Mouse (Mus musculus) heart, adult 2 months (tissue): ENCODE data around the gene Hp1bp3. TPM values are rescaled to one million over a fixed set of nuclear protein-coding genes. Genes with fewer than 3 reads are reported as not detected.

Source experiments
- DNase-seq, 2 experiments: peaks; one replicate each; pipeline ENCODE4 v3.0.0; 2021
- H3K27ac ChIP-seq: fragments of 200-600 bp; 2 replicates; pipeline ENCODE4 v1.8.1; 2022
- H3K27me3 ChIP-seq: fragments of 200-500 bp; 2 replicates; pipeline ENCODE4 v1.6.1; 2012; ENCODE audit warnings: mild to moderate bottlenecking, low read length, inconsistent platforms, mixed read lengths; ENCODE audit not compliant: control insufficient read depth, insufficient read depth
- H3K36me3 ChIP-seq: fragments of 200-500 bp; 2 replicates; pipeline ENCODE4 v1.6.1; 2012; ENCODE audit warnings: low read length, inconsistent platforms; ENCODE audit not compliant: control insufficient read depth, insufficient read depth
- H3K4me1 ChIP-seq: fragments of 200-500 bp; 2 replicates; pipeline ENCODE4 v1.6.1; 2011; ENCODE audit warnings: low read length; ENCODE audit not compliant: control insufficient read depth, insufficient read depth
- H3K4me3 ChIP-seq: fragments of 200-600 bp; 2 replicates; pipeline ENCODE4 v1.8.1; 2022
- H3K79me2 ChIP-seq: fragments of 200-500 bp; replicated peaks from 2 replicates; pipeline ENCODE4 v1.6.1; 2012; ENCODE audit warnings: mild to moderate bottlenecking, inconsistent platforms, low read length, moderate library complexity, mixed read lengths; ENCODE audit not compliant: control insufficient read depth, insufficient read depth
- H3K9ac ChIP-seq: fragments of 200-500 bp; 2 replicates; pipeline ENCODE4 v1.6.1; 2012; ENCODE audit warnings: low read depth, mild to moderate bottlenecking, control low read depth, inconsistent platforms, low read length, mixed read lengths
- CTCF ChIP-seq: fragments of 200-600 bp; IDR thresholded peaks from 2 replicates; pipeline ENCODE4 v1.8.1; 2022; ENCODE audit warnings: antibody characterized with exemption, mild to moderate bottlenecking, moderate library complexity
- EP300 ChIP-seq: fragments of 200-500 bp; IDR thresholded peaks from 2 replicates; pipeline ENCODE4 v1.6.1; 2011; ENCODE audit warnings: low read depth, low read length, control low read depth; ENCODE audit not compliant: insufficient read depth
- POLR2A ChIP-seq: fragments of 200-500 bp; IDR thresholded peaks from 2 replicates; pipeline ENCODE4 v1.6.1; 2011; ENCODE audit warnings: mild to moderate bottlenecking, low read depth, low read length, control low read depth; ENCODE audit not compliant: insufficient read depth
- WGBS: fragments of 180-500 bp; shearing (Covaris S2); methylation state at CpG from one replicate; pipeline ENCODE4 v1.1.7; 2018; 5-methylcytosine and 5-hydroxymethylcytosine counted together
- intact Hi-C: fragments of 180-260 bp; cut with DNase I; formaldehyde crosslinking; loops from one replicate; pipeline ENCODE4 v1.15.1; 2025
- long read RNA-seq: library from polyadenylated mRNA; stranded (forward); transcript quantifications from one replicate; pipeline ENCODE4 v2.0.0, GENCODE M21; 2021
- polyA plus RNA-seq: library from polyadenylated mRNA; depleted of rRNA; stranded (reverse); fragments of >200 nt; gene quantifications from 2 replicates; pipeline ENCODE4 v1.2.3, GENCODE M21; 2012; rRNA removed
- total RNA-seq, 2 experiments: library from RNA; stranded (reverse); gene quantifications; 2 replicates each; pipeline ENCODE4 v1.2.3; 2021

The Hp1bp3 gene
- total RNA-seq (10 to 100 TPM; 74.7 to 85.0 TPM), polyA plus RNA-seq (48.0 and 83.9 TPM in 2 replicates)
- long read RNA-seq, transcript Hp1bp3-201 (13 exons, 3,311 nt), result major isoform, 10 of 38 reads
- long read RNA-seq, transcript Hp1bp3-202 (12 exons, 3,113 nt), result minor isoform, 7 of 38 reads
- long read RNA-seq, partial matches to known transcripts, result 16 of 38 reads
- long read RNA-seq, other reads (novel, unspliced or antisense), result 4 of 38 reads

DNA sequence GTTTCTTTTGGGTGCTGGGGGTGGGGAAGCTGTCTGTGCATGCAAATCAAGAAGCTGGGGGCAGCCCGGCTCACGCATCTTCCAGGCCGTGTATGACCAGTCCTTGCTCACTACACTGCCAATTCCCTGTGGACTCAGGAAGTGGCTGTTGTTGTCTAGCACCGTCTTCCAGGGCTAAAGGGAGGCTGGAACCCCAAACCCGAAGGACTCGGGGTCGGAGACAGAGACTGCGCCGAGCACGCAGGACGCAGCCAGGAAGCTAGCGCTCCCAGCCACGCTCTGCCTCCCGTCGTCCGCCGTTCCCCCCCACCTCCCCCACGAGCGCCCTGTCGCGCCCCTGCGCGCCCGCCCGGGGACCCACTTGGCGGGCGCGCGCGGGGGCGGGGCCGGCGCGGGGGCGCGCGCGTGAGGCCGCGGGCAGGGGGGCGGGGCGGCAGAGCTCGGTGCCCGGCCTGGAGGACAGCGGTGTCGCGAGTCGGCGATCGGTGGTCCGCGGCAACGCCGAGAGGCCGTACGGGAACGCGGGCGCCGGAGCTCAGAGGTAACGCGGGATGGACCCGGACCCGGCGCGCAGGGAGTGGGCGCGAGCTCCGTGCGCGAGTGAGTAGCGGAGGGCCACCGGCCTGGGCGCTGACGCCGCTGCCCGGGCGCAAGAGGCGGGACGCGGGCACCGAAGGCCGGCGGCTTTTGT is at the start of gene Hp1bp3:
TSS of gene Hp1bp3 (plus strand) at position 97 of the 691 bp plus-strand sequence.
- intact Hi-C loops, result loop anchor here (5.0 kb wide), 1 partner anchor 211 kb away; no protein-coding TSS in a partner anchor
- under 1% methylated on average over 74 of the region's 84 CpGs for WGBS

DNA sequence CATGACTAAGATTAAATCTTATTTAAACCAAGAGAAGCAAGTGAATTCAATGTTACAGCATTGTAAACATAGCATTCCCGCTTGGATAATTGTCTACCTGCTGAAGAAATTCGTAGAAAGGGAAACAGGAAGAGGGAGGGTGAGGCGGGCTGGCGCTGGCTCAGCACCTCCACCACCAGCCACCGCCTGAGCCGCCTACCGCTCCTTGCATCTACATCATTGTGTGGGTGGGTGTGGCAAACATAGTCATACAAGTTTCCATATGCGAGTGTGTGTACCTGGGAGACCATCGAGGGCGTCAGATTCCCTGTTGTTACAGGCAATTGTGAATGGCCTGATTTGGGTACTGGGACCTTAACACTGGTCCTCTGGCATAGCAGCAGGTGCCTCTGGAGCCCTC is 49.6 kb upstream of the Hp1bp3 start:
- intact Hi-C loops, result no loop called here
- no peaks in the 10 kb centered on the region; the same call in 1 of the 2 replicates for H3K4me1 ChIP-seq
- H3K9ac ChIP-seq, result no peak overlapping the region
- no peak overlapping the region for H3K4me3 ChIP-seq
- TF ChIP-seq CTCF (no peak), EP300 (no peak), POLR2A (no peak)
- H3K27me3 ChIP-seq, result no peaks in the 10 kb centered on the region
- no peaks in the 10 kb centered on the region for H3K79me2 ChIP-seq
- H3K36me3 ChIP-seq, result no peaks in the 10 kb centered on the region
- WGBS, result 85% methylated on average over 10 of the region's 10 CpGs
- DNase-seq, result no peak
- H3K27ac ChIP-seq, result no peak overlapping the region

More for the DNA sequence above, at the start of gene Hp1bp3:
- H3K36me3 ChIP-seq, result peaks cover 15% of the 10 kb centered on the region
- peaks cover 13% of the 10 kb centered on the region for H3K4me1 ChIP-seq
- peak; percentile 84 to 90 for DNase-seq
- peak within 1 kb of the TSS; percentile 100 for H3K9ac ChIP-seq
- peak within 1 kb of the TSS; percentile 97 for H3K4me3 ChIP-seq
- peak; percentile 84 for TF ChIP-seq POLR2A
- no peak for TF ChIP-seq CTCF
- H3K27me3 ChIP-seq, result no peaks in the 10 kb centered on the region
- peaks cover 7% of the 10 kb centered on the region for H3K79me2 ChIP-seq
- peak within 1 kb of the TSS; percentile 99 for H3K27ac ChIP-seq

DNA sequence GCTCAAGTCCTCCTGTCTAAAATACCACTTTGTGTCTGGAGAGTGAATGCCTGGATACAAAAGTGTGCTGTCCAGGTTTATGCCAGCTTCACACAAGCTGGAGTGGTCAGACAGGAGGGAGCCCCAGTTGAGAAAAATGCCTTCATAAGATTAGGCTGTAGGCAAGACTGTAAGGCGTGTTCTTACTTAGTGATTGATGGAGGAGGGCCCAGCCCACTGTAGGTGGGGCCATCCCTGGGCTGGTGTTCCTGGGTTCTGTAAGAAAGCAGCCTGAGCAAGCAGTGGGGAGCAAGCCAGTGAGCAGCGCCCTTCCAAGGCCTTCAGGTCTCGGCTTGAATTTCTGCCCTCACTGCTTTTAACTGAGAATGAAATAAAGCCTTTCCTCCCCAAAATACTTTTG is 47.9 kb upstream of the Hp1bp3 start:
- H3K79me2 ChIP-seq, result no peaks in the 10 kb centered on the region
- H3K4me1 ChIP-seq, result no peaks in the 10 kb centered on the region; the same call in 1 of the 2 replicates
- H3K27ac ChIP-seq, result no peak overlapping the region
- no peak overlapping the region for H3K9ac ChIP-seq
- H3K4me3 ChIP-seq, result no peak overlapping the region
- no peak for TF ChIP-seq EP300
- no peak for TF ChIP-seq CTCF
- no peak for TF ChIP-seq POLR2A
- no peak for DNase-seq
- 87% methylated on average over 3 of the region's 3 CpGs for WGBS
- intact Hi-C loops, result no loop called here
- no peaks in the 10 kb centered on the region for H3K36me3 ChIP-seq
- no peaks in the 10 kb centered on the region for H3K27me3 ChIP-seq

DNA sequence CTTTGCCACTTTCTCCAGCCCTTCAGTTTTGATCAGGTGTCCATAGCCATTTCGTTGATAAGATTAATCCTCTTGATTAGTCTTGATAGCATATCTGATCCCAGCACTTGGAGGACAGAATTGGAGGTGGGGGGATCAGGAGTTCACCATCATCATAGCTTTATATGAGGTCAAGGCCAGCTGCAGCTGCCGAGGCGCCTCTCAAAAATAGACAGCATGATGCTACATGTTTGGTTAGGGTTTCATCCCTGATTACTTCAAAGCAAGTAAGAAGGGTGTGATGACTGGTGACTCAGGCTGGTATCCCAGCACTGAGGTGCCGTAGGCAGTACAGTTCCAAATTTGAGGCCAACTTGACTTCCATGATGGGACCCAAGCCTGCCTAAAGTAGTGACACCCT is 46.7 kb upstream of the Hp1bp3 start:
- no peak for DNase-seq
- Histone ChIP-seq H3K4me1 (no peaks in the 10 kb centered on the region), H3K27me3 (no peaks in the 10 kb centered on the region), H3K36me3 (no peaks in the 10 kb centered on the region), H3K9ac (no peak overlapping the region), H3K27ac (no peak overlapping the region), H3K79me2 (no peaks in the 10 kb centered on the region), H3K4me3 (no peak overlapping the region)
- WGBS, result 85% methylated on average over 4 of the region's 4 CpGs
- intact Hi-C loops, result no loop called here
- TF ChIP-seq CTCF (no peak), EP300 (no peak), POLR2A (no peak)

DNA sequence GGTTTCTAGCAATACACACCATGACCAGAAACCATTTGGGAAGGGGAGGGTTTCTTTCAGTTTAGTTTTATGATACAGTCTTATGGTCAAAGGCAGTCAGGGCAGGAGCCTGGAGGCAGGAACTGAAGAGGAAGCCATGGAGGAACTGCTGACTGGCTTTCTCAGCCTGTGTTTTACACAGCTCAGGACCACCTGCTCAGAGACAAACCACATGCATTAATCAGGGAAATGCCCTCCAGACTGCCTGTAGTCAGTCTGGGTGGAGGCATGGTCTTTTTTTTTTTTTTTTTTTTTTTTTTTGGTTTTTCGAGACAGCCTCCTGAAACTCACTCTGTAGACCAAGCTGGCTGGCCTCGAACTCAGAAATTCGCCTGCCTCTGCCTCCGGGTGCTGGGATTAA is 43.4 kb upstream of the Hp1bp3 start:
- DNase-seq, result no peak
- intact Hi-C loops, result no loop called here
- no peaks in the 10 kb centered on the region for H3K36me3 ChIP-seq
- no peaks in the 10 kb centered on the region for H3K79me2 ChIP-seq
- no peak overlapping the region for H3K4me3 ChIP-seq
- H3K4me1 ChIP-seq, result no peaks in the 10 kb centered on the region
- 91% methylated on average over 4 of the region's 4 CpGs for WGBS
- H3K27me3 ChIP-seq, result no peaks in the 10 kb centered on the region
- no peak overlapping the region for H3K9ac ChIP-seq
- H3K27ac ChIP-seq, result no peak overlapping the region
- TF ChIP-seq CTCF (no peak), EP300 (no peak)

DNA sequence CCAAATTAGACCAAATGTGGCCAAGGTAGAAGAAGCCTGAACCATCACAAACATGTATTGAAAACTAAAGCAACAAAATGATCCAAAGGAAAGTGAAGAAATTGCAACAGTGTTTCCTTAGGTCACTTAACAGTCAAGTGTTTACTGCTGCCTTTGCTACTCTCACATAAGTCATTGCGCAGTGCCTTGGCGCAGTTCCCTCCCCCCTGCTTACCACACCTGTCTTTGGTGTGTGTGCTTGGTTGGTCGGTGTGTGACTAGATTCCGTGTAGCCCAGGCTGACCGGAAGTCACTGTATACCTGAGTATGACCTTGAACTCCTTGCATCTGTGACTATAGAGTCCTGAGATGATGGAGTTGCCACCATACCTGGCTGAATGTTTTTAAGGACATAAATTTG is 36.7 kb upstream of the Hp1bp3 start:
- H3K4me3 ChIP-seq, result no peak overlapping the region
- H3K9ac ChIP-seq, result no peak overlapping the region
- WGBS, result 97% methylated on average over 5 of the region's 5 CpGs
- no peaks in the 10 kb centered on the region for H3K4me1 ChIP-seq
- TF ChIP-seq EP300 (no peak), CTCF (no peak), POLR2A (no peak)
- no peak for DNase-seq
- H3K36me3 ChIP-seq, result no peaks in the 10 kb centered on the region
- H3K27me3 ChIP-seq, result no peaks in the 10 kb centered on the region
- intact Hi-C loops, result no loop called here
- no peak overlapping the region for H3K27ac ChIP-seq
- H3K79me2 ChIP-seq, result no peaks in the 10 kb centered on the region
